Mouse (Mus musculus) bone marrow macrophage, adult 2 months (primary cell): ENCODE results near the gene Six1. TPM values are rescaled to one million over a fixed set of nuclear protein-coding genes. Genes with fewer than 3 reads are reported as not detected.

Source experiments
- H3K27ac ChIP-seq: 2 replicates; pipeline ENCODE4 v1.5.1; 2012; ENCODE audit warnings: low read depth, low read length; ENCODE audit not compliant: insufficient read depth
- H3K4me1 ChIP-seq: 2 replicates; pipeline ENCODE4 v1.6.1; 2012; ENCODE audit warnings: low read length; ENCODE audit not compliant: control insufficient read depth, insufficient read depth
- H3K4me3 ChIP-seq: 2 replicates; pipeline ENCODE4 v1.5.1; 2012; ENCODE audit warnings: mild to moderate bottlenecking, low read length, moderate library complexity; ENCODE audit not compliant: insufficient read depth
- CTCF ChIP-seq: IDR thresholded peaks from 2 replicates; pipeline ENCODE4 v1.5.1; 2012; ENCODE audit warnings: low read depth, mild to moderate bottlenecking, low read length, moderate library complexity
- POLR2A ChIP-seq: IDR thresholded peaks from 2 replicates; pipeline ENCODE4 v1.6.1; 2012; ENCODE audit warnings: mild to moderate bottlenecking, low read depth, low read length, borderline replicate concordance
- polyA plus RNA-seq: library from polyadenylated mRNA; stranded (reverse); fragments of >200 nt; gene quantifications from 2 replicates; pipeline ENCODE4 v1.2.4, GENCODE M21; 2012; ENCODE audit not compliant: missing spikeins, insufficient read depth, insufficient read length

Gene Six1
- polyA plus RNA-seq, 1 experiment, result not detected

DNA sequence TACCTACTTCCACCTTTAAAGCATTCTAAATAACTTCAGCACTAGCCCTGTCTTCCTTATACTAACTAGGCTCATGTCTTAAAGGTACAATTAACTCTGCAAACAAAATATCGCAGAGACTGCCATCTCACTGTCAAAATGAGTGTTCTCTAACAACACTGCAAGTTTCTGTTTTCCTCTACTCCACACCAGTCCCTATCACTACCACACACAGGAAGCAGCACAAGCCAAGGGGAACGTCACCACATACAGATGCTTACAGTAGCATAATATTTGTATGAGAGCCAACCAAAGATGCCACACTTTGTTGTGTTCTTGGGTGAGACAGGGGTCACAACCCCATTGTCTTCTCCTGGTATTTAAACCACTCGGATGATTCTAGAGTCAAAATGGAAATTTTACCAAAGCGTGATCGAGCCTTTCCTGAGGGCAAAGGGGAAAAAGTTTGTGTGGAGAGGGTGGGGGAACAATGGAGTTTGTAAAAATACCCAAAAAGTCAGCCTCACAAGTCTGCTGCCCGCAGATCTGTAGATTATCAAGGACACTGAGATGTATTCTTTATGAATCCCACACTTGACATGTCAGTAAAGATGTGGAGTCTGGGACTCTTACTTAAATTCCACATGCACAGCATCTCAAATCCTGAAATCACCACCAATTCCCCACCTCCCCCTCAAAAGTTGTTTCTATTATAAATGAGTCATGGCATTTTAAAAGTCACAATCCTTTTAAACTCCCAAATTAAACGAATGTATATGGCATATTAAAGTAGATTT lies 16.1 kb downstream of the Six1 start:
- H3K4me3 ChIP-seq, result no peak overlapping the region
- H3K27ac ChIP-seq, result no peak overlapping the region
- no peaks in the 10 kb centered on the region for H3K4me1 ChIP-seq
- TF ChIP-seq POLR2A (no peak), CTCF (no peak)

DNA sequence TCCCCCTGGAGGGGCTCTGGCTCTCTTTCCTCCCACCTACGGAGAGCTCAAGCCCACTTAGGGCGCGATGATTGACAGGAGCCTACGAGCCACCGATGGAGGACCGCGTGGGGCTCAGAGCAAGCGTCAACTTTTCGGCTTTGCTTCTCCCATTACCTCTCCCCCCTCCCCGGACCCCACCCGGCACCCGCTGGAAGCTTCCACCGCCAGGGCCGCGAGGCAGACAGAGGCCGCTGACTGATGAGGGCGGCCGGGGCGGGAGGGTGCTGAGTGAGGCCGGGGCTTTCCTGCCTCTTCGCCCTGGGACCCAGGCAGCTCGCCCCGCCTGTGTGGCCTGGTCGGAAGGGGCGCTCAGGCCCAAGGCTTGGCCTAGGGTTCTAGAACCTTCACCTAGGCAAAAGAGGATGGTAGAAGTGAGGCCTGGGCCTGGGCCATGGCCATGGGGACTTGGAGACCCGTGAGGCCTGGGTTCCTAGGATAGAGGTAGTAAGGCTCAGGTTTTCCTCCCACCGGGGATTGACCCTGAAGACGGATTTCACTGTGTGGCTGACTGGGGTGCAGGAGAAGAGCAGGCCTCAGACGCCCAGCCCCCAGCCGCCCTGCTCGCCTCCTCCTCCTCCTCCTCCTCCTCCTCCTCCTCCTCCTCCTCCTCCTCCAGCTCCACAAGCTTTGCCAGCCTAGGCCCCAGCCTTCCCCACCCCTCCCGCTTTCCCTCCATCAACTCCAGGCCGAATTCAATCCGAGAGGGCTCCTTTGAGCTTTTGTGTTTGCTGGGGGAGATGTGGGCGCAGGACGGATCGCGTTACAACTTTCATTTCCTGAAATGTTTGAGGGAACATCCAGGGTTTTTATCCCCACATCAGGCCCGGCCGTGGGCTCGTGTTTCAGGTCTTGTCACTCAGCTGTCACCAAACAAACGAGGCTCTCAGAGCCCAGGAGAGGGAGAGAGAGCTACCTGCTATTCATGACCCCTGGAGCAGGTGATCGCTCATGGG lies 18.5 kb downstream of the Six1 start:
- Histone ChIP-seq H3K4me3 (no peak overlapping the region; the same call in 1 of the 2 replicates), H3K27ac (no peak overlapping the region), H3K4me1 (no peaks in the 10 kb centered on the region)
- no peak for TF ChIP-seq POLR2A
- TF ChIP-seq CTCF, result no peak

DNA sequence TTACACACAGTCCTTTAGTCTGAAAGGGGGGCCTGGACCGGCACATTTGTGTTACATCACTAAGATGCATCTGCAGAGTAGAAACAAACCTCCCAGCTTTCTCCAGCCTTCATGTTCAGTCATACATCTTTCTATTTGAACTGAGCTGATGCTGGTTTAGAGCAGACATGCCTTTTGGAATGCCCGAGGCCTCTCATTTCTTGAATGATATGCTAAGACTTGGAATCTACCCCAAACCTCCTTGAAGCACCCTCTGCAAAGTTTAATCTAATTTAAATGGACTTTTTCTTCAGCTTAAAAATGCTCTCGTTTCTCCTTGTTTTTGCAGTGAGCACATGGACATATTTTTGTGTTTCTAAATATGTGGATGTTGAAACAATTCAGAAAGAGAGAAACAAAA lies 21.0 kb downstream of the Six1 start:
- H3K4me1 ChIP-seq, result no peaks in the 10 kb centered on the region
- TF ChIP-seq POLR2A (no peak), CTCF (no peak)
- no peak overlapping the region for H3K4me3 ChIP-seq
- H3K27ac ChIP-seq, result no peak overlapping the region

DNA sequence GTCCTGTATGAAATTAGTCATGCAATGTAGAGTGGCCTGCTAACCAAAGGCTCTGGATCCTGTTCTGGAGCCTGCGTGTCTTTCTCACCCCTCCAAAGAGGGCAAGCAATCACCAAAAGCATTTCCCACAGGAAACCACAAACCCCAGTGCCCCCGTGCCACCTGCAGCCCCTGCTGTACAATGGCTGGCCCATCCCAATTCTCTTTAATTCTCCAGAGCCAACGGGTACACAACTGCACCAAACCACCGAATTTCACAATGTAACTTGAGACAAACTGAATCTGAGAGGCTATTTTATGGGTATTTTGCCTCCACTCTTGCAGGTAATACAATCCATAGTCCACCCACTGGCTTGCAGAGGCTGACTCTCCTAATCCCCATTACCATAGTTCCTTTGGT lies 22.4 kb downstream of the Six1 start:
- Histone ChIP-seq H3K27ac (no peak overlapping the region), H3K4me1 (no peaks in the 10 kb centered on the region), H3K4me3 (no peak overlapping the region)
- no peak for TF ChIP-seq POLR2A
- no peak for TF ChIP-seq CTCF

DNA sequence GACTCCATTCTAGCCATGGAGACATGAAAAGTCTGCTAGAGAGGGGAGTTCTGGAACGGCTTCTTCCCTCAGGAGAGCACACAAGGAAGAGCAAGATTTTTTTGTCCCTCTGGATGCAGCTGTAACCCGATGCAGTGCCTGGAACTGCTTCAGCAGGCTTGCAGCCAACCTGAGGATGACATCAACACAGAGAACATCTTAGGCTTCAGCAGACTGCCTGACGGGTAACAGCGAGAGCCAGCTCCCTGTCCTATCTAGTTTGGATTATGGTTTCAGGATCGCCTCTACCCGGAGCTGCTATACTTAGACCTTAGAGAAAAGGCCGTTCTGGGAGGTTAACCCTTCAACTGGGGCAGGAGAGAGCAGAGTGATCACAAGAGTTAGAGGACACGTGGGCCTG lies 28.2 kb downstream of the Six1 start:
- Histone ChIP-seq H3K27ac (no peak overlapping the region), H3K4me3 (no peak overlapping the region), H3K4me1 (no peaks in the 10 kb centered on the region)
- TF ChIP-seq CTCF (no peak), POLR2A (no peak)

DNA sequence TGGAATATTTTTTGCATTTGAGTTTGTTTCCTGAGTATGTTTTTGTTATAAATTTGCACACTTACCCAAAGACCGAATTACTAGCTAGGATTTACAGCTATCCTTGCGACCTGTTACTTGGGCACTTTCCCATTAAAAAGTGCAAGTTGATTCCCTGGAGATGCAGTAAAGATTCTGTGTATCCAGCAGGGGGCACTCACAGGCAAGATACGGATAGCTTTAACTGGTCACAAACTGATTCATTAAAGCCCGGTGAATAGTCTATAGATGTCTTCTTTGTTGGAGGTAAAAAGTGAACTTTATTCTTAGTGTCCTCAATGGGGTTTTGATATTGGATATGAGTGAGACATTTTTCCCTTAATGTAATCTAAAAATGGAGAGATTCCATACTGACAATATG lies 32.7 kb downstream of the Six1 start:
- TF ChIP-seq POLR2A (no peak), CTCF (no peak)
- no peak overlapping the region for H3K27ac ChIP-seq
- no peaks in the 10 kb centered on the region for H3K4me1 ChIP-seq
- no peak overlapping the region for H3K4me3 ChIP-seq

DNA sequence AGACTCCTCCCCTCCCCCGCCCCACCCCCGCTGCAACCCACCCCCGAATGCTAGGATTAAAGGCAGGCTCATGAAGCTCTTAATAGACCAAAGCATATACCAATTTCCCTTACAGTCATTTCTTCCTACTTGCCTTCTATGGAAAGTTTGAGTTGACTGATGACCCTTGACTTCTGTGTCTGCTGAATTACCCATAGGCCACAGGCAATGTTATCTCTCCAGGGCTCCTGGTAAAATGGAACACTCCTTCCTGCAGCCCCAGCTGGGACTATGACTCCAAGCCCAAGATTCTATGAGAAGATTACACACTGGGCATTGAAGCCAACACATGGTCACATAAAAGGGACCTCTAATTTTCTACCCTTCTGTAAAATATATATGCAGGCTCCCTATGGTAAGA lies 33.3 kb downstream of the Six1 start:
- H3K27ac ChIP-seq, result no peak overlapping the region
- H3K4me1 ChIP-seq, result no peaks in the 10 kb centered on the region
- TF ChIP-seq CTCF, result no peak
- H3K4me3 ChIP-seq, result no peak overlapping the region

DNA sequence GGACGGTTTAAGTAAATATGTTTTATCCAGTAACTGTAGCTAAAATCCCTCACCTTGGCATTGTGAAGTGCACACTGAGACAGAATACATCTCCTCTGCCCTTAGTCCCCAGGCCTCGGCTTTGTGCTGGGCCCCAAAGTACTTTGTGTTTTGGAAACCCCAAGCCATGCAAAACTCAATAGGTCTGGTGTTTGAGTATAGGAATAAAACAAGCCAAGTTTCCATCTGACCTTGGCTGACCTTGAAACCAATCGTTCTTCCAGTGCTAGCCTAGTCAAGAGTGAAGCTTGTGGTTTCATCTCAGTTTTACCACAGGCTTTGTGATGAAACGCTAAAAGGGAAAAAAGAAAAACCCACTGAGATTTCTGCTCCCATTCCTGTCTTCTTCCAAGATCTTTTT lies 34.8 kb downstream of the Six1 start:
- no peak overlapping the region for H3K4me3 ChIP-seq
- TF ChIP-seq POLR2A (no peak), CTCF (no peak)
- no peaks in the 10 kb centered on the region for H3K4me1 ChIP-seq
- H3K27ac ChIP-seq, result no peak overlapping the region

DNA sequence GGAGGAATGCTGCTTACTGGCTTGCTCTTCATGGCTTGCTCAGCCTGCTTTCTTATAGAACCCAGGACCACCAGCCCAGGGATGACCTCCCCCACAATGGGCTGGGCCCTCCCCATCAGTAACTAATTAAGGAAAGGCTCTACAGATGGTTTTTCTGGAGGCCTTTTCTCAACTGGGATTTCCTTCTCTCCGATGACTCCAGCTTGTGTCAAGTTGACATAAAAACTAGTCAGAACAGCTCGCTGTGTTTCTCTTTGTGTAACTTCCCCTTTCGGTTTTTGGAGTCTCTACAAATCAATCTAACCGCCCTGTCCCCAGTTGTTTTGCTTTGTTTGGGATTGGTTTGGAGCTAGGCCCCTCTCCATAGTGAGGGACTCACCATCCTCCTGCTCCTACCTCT lies 37.5 kb downstream of the Six1 start:
- Histone ChIP-seq H3K4me1 (no peaks in the 10 kb centered on the region), H3K4me3 (no peak overlapping the region), H3K27ac (no peak overlapping the region)
- no peak for TF ChIP-seq POLR2A
- no peak for TF ChIP-seq CTCF

DNA sequence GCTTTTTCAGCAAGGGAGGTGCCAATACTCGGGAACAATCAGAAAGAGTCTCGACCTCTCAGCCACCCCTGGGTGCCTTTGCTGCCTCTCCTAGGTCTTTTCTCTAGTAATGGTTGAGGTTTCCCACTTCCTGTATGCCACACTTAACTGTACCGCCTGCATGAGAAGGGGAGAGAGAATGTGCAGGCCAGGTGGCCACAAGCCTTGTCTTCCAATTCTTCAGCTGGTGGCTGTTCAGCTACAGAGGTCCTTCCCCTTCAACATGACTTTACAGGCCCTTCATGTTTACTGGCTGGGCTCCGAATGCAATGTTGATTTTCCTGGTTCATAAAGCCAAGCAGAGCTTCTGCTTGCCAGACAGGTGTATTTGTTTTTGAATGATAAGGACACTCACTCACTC lies 39.4 kb downstream of the Six1 start:
- TF ChIP-seq POLR2A (no peak), CTCF (no peak)
- Histone ChIP-seq H3K27ac (no peak overlapping the region), H3K4me3 (no peak overlapping the region), H3K4me1 (no peaks in the 10 kb centered on the region)
